Mouse (Mus musculus) ovary, postnatal 36 days (tissue): ENCODE measurements at regions not wholly inside any gene's neighbourhood (a gene's known extent, or its start where the extent isn't known, plus 50 kb on each side); places are given as distances from the start of the nearest gene placed in this dataset.

Experiments used
- DNase-seq: peaks from one replicate; pipeline ENCODE4 v3.0.0; 2022; ENCODE audit warnings: low spot score, mixed read lengths

DNA sequence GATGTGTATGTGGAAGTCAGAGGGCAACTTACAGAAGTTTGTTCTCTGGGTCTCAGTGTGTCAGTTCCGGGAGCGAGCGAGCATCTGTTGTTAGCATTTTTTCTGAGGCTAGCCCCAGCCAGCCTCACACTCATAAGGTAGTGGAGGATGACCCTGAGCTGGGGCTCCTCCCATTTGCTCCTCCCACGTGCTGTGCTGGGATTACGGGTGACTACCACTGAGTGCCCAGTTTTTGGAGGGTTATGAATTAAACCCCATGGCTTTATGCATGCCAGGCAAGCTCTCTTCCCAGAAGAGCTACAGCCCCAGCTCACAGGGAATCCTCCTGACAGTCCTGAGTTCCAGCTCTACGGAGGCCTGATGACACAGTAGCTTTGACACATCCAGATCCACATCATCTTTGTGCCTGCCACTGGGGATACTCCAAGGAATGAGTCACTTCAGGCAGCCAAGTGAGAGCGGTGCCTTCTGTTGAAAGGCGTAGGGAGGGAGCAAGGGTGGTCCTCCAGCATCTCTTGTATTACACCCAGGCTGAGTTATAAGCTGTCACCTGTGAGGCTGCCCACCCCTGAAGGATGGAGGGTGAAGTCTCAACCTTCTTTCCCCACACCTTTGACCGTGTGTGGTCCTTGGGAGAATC, 97.8 kb upstream of the Parp11 start:
- DNase-seq: no peak

DNA sequence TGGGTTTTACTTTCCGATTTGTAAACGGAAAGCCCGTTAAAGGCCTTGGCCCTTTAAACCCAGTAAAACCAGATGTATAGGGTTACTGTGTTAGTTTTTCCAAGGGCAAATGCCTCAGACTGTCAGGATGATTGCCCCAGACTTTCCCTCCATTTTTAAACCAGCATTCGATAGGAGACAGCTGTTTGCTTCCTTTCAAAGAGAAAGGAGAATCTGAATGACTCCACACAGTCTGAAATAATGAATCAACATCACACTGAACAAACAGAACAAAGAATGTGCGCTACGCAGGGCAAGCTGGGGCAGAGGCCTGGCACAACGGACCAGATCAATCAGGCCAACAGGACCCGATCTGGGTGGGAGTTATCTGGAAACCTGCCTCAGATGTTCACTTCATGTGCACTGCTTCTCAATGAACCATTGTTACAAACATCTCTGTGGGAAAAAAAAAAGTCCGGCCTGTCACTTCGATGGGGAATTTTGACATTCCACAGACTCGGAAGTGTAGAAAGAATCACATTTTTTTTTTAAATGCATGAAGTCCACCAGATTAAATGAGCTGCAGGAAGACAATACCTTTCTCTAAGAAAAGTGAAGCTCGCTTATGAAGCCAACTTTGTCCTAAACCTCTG, 97.0 kb upstream of the Parp11 start:
- no peak for DNase-seq

DNA sequence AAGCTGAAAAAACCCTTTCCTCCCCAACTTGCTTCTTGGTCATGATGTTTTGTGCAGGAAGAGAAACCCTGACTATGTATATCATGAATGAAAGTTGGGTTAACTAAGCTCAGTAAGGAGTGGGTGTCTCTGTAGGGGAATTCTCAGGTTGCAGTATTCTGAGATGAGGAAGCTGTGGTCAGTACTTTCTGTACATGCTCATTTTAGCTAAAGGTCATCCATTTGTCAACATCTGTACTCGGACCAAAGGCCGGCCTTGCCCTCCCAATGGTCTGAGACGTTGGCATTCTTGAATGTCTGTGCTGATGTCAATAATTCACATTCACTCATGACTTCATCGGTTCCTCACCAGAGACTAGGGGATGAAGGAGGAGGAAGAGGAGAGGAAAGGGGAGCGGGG, 94.9 kb upstream of the Parp11 start:
- DNase-seq: no peak

DNA sequence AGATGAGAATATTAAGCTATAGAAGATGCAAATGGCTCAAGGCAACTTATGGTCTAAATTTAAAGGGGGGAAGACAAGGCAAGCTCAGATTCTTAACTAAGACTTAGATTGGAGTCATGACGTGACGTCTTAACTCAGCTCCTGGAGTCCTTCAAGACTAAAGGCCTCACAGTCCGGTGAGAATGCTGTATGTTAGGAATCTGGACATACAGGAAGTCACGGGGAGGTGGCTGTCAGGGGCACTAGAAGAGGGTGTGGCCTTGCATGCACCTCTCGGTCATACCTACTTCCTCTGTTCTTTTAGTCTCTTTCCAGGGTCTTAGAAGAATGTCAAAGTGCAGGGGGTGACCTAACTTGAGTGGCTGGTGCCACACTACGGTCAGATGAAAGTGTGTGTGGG, 91.5 kb upstream of the Parp11 start:
- DNase-seq: no peak

DNA sequence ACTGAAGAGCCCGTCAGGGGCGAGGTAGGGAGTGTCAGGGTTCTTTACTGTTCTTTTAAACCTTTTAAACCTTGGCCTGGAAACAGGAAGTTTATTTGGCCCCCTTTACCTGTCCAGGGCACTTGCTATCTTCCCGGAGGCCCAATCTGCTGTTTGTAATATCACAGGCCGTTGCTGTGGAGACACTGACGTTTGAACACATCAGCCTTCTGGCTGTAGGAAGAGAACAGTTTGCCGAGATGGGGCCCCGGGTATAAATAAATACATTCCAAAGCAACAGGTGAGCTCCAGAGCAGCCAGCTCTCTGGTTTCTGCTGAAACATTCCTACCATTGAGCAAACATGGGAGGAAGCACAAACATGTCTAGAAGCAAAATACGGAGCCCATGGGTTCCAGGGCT, 90.2 kb upstream of the Parp11 start:
- DNase-seq: no peak

DNA sequence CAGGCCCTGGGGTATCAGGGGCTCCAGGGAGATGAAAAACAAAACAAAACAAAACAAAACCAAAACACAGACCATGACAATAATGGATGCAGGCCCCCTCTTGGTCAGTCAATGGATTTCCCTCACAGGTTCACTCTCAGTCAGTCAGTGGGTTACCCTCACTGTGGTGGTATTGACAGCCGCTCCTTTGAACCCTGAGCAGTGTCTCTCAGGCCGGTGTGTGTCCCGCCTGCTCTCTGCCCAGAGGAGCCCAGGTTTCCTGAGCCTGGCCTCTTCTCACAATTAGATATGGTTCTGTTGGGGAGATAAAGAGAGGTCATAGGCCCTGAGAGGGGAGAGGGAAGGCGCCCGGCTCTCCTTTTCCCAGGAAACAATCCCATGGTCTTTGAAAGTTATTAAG, 87.8 kb upstream of the Parp11 start:
- no peak for DNase-seq

DNA sequence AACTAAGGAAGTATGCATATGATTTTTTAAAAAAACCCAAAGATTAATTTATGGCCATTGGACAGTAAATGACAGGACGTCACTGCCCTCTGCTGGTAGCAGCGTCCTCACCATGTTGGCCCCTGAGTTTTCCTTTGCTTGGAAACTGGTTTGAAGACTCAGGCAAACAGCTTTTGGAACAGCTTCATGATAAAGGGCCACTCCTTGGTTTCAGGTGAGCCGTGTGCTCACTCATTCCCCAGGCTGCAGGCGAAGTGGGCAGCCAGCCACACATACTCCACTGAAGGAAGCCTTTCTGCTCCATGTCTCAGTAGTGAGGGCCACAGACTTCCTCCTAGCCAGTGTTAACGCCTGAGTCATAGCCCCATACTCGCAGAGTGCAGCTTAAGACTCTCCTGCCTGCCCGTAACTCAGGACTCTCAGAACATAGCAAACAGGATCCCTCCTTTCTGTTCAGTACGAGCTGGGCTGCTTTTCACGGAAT, 87.2 kb upstream of the Parp11 start:
- DNase-seq: peak; percentile 75

DNA sequence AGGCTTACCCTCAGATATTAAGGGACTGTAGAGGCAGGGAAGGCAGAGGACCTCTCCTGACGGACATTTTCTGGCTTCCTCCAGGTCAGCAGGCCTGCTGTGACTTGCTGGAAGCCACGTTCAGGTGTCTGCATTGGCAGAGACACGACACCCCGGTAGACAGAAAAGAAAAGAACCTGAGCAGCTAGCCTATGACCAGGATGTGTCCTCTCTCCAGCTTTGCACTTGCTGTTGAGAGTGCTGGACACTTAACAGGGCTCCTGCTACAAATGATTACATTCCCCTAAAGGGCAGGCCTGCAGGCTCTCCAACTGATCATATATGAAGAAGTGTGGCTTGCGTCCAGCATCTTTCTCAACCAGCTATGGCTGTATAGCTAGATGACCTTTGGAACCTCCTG, 84.5 kb upstream of the Parp11 start:
- no peak for DNase-seq

DNA sequence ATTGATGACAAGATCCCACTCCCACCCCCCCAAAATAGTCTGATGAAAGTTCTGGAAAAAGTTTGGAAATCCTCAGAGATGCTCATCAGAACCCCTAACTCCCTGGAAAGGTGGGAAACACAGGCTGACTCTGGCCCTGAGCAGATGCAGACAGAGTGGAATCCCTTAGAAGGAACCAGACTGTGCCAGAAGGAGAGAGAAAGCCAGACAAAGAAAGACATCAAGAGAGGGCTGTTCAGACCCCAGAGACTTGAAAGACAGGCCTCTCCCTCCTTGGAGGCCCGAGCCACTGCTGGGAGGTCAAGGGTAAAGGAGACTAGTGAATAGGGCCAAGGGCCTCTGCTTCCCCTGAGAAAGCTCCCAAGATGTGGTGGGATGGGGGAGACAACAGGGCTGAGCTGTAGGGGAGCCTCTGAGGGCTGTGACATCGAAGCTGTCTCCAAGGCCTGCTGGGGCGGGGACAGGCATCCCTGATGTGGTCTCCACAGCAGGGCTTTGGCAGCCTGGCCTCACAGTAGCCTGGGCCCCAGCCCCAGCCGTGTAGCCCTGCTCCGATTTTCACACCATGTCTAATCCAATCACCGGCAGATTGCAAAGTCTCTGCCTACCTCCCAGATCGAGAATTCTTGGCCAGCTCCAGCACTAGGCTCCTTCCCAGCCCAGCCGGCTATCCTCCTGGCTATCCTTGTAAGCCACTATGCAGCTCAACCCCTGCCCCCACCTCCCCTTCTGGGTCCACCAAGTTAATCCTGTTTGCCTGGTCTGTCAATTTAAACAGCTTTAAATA, 83.5 kb upstream of the Parp11 start:
- DNase-seq: no peak

DNA sequence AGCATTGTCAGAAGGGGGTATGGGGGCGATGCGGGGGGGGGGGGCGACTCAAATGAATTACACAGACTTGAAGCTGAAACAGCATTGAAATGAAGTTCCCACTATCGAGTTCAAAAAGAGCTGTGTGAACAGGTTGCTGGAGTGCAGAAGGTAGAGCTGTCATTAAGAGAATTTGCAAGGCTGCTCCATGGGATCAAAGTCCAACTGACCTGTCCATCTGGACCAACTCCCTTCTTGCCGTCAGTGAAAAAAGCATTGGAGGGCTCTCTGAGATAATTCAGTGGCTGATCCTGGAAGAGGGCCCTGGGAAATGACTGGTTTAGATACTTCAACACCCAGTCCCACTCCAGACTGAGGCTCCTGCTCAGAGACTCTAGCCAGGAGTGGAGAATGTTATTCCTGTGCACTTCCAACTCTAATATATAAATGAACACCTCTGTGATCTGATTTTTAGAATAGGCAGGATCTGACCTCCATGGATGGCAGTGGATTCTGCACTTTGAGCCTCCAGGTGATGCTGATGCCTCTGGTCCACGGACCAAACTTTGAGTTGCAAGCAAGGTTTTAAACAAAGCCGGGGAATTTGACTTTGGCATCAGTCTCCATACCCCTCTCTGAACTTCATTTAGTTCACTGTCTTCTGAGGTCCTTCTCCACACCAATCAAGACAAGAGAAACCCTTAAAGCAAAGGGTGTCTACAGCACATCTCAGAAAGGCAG, 82.6 kb upstream of the Parp11 start:
- DNase-seq: no peak

DNA sequence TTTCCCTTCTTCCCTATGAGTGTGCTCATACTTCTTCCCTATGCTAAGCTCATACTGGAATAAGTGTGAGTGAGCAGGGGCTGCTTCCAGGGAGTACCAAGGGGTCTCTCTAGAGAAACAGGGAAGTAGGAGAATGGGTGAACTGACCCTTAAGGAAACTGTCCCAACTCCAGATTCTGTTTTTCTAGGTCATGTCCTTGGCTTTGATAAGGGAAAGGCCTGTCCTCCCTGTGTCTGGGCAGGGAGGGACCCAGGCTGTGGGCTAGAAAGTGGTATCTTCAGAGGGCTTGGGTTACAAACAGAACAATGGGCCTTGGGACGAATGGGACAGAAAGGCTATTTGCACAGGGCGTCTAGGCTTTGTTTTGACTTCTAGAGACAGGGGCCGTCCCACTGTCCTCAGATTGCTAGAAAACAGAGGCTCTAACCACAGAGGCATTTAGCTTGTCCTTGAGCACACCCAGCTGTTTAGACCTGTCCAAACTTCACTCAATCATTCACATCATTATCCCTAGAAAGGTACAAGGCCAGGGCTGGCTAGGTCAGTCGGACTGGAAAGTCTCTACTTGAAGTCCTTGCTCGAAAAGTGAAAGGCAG, 82.0 kb upstream of the Parp11 start:
- peak; percentile 37 for DNase-seq

DNA sequence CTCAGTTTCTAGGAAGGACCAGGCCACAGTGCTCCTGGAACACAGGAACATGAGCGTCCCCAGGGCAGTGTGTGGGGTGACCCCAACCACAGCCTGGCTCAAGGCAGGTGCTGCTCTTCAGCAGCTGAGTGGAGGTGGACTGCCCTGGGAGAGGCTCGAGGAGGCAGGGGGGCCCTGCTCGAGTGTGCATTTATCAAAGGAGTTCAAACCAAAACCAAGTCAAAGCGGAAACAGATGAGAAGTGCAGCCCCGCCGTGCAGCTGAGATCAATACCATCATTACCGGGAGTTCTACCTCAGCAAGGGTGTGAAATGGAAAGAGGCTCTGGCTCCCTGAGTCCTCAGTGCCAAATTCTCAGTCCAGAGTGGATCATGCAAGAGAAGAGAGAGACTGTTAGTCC, 81.4 kb upstream of the Parp11 start:
- DNase-seq: peak; percentile 48

DNA sequence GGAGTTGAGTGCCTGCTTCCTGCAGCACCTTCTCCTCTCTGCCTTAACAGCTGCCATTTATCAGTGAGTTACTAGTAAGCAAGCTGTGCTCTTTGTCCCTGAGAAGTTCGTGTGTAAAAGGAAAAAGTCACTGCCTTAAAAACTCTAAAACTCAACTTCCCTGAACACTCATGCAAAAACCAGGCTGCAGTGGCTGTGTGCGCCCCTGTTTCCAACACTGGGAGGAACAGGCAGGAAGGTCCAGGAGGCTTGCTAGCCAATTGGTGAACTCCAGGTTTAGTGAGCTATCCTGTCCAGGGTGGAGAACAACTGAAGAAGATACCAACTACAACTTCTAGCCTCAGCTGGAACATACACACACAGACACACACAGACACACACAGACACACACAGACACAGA, 81.0 kb upstream of the Parp11 start:
- no peak for DNase-seq

DNA sequence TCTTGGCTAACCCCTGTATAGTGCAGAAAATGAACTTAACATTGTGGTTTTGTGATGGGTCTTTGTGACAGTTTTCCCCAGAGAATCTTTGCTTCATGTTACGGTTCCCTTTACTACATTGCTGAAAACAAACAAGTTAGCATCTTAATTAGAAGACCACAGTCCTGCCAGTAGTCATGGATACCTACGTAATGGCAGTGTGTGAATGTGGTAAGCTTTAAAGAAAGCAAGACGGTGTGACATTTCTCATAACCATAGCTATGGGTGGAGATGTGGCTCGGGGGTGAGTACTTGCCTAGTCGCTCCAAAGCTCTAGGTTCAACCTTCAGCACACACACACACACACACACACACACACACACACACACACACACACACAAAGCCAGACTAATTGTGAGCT, 73.6 kb upstream of the Parp11 start:
- no peak for DNase-seq

DNA sequence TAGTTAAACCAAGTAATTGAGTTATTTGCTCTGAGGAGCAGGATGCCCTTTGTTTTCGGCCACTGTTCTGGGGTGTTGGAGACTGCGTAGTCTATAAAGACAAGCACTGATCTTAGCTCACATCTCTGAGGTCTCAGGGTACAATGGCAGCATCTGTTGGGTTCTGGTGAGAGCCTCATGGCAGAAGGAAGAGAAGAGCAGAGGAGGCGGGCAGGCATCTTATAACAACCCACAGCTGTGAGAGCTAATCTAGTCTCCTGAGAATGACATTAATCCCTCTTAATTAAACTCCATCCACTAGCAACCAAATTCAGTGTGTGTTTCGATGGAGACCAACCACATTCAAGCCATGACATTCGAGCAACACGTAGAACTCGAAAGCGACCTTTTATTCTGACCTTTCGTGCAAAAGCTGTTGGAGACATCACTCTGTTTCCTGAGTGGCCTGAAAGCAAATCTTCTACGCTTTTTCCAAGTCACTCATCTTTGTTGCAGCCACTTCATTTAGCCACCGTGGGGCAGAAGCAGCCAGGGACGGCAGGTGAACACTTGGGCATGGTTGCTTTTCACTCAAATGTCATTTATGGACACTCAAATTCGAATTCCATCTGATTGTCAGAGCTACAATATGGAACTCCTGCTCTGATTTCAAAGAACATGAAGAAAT, 72.7 kb upstream of the Parp11 start:
- DNase-seq: no peak

DNA sequence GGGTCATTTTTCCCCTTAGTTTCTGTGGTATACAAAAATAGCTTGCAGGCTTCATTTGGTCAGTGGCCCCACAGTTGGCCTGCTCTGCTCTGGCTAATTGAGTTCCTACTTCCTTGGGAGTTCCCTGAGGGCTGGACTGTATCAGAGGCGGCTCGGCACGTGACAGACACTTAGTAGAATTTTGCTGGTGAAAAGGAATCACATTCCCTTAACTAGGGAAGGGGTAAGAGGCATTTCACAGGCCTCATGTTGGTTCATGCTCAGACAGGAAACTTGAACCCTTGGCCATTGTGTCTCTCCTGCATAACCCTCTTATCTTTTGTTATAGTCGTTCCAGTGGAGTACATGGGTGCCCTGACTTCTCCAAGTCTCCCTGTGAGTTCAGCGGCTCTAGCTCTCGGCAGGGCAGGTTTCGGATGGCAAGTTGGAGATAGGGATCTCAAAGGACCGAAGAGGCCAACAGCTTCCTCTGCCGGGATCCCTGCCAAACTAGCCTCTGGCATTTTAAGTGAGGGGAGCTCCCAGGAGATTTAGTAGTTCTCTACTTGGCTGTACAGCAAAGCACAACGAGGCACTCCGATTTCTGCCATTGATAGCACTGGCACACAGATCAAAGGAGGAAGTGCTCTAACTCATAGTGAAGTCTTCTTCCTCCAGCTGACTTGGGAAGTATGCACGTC, 72.0 kb upstream of the Parp11 start:
- peak; percentile 40 for DNase-seq

DNA sequence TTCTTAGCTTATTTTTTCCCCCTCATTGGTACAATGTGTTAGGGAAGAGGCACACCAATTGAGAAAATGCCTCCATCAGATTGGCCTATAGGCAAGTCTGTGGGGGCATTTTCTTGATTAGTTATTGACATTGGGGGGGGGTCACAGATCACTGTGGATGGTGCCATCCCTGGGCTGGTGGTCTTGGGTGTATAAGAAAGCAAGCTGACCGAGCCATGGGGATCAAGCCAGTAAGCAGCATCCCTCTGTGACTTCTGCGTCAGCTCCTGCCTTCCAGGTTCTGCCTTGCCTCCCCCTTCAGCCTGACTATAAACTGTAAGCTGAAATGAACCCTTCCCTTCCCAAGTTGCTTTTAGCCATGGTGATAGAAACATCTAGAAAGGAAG, 71.5 kb upstream of the Parp11 start:
- DNase-seq: no peak

DNA sequence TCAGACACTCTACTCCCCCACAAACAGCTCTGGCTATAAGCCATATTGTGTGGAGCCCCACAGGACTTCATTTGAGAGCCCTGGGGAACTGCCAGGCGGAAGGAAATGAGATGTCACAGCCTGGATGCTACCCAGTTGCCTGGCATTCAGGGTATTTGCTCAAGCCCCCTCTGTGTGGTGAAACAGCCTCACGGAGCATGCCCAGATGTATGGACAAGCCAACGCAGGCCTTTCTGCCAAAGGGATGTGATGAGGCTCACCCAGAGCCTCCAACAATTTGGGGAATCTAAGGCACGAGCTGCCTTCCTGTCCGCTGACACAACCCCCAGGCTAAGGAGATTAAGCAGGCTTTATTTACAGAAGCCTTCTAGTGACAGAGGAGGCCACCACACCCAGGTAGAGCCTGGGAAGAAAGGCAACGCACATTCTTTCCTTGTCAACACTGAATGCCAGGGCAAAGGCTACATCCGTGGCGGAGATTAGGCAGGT, 70.9 kb upstream of the Parp11 start:
- no peak for DNase-seq

DNA sequence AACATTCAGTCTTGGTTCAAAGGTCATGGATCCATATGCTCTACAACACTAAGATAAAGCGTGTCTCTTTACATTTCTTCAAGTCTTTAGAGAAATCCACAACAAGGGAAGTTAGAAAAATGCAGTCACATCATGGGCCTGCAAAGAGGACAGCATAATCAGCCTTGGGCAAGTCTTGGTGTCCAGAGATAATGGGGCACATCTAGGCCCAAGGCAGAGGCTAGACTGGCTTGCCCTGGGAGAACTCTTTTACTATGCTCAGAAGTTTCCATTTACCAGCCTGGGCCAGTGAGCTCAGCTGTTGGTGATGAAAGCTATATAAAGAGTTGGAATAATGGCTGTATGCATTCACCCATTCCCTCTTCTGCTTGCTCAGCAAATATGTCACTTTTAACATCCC, 67.9 kb upstream of the Parp11 start:
- no peak for DNase-seq

DNA sequence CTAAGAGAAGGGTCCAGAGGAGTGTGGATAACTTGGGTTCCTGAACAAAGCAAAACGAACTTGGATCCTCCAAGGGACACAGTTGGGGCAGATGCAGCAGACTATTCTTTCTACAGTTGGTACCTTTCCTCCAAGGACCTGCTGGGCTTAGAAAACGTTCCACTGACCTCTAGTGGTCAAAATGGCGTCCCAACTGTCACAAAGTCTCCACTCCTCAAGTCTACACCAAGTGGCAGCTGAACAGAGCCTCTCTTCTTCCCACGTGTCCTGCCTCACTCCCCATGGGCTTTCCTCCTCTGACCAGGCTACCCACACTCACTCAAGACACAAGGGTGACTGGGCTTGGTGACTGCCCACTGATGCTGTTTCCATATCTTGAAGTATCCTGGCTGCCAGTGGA, 67.1 kb upstream of the Parp11 start:
- no peak for DNase-seq
